Mouse (Mus musculus) limb, embryonic 11.5 days (tissue): ENCODE measurements around the gene Wwox. TPM values are rescaled to one million over a fixed set of nuclear protein-coding genes. Genes with fewer than 3 reads are reported as not detected.

Source experiments
- ATAC-seq: fragments of 200-750 bp; cut with Nextera tagmentation; 2 replicates; pipeline ENCODE4 v1.8.0; 2017; ENCODE audit warnings: low read depth; ENCODE audit not compliant: insufficient number of reproducible peaks, low FRiP score, low TSS enrichment
- DNase-seq: peaks from one replicate; pipeline ENCODE4 v3.0.0-alpha.2; 2015; ENCODE audit warnings: low spot score
- H3K27ac ChIP-seq: fragments of 300-500 bp; sonication (generic); replicated peaks from 2 replicates; pipeline ENCODE4 v1.5.1; 2014; ENCODE audit warnings: low read depth, mild to moderate bottlenecking, low read length
- H3K27me3 ChIP-seq: fragments of 300-500 bp; sonication (generic); 2 replicates; pipeline ENCODE4 v1.6.1; 2014; ENCODE audit warnings: mild to moderate bottlenecking, low read length, mixed read lengths; ENCODE audit not compliant: control insufficient read depth, insufficient read depth
- H3K36me3 ChIP-seq: fragments of 300-500 bp; sonication (generic); 2 replicates; pipeline ENCODE4 v1.6.1; 2014; ENCODE audit warnings: mild to moderate bottlenecking, low read length, moderate library complexity, mixed read lengths; ENCODE audit not compliant: control insufficient read depth, insufficient read depth
- H3K4me1 ChIP-seq: fragments of 300-500 bp; sonication (generic); 2 replicates; pipeline ENCODE4 v1.6.1; 2014; ENCODE audit warnings: low read length, mixed read lengths; ENCODE audit not compliant: control insufficient read depth, insufficient read depth
- H3K4me2 ChIP-seq: fragments of 300-500 bp; sonication (generic); 2 replicates; pipeline ENCODE4 v1.6.1; 2014; ENCODE audit warnings: low read depth, mild to moderate bottlenecking, moderate library complexity; ENCODE audit not compliant: severe bottlenecking
- H3K4me3 ChIP-seq: fragments of 300-500 bp; sonication (generic); 2 replicates; pipeline ENCODE4 v1.5.1; 2014; ENCODE audit warnings: low read depth, low read length
- H3K9ac ChIP-seq: fragments of 300-500 bp; sonication (generic); 2 replicates; pipeline ENCODE4 v1.6.1; 2014; ENCODE audit warnings: mild to moderate bottlenecking, low read length
- H3K9me3 ChIP-seq: fragments of 300-500 bp; sonication (generic); 2 replicates; pipeline ENCODE4 v1.6.1; 2016; ENCODE audit warnings: low read length; ENCODE audit not compliant: control insufficient read depth
- WGBS: fragments of 180-500 bp; shearing (Covaris S2); extraction: QIAGEN DNeasy Blood & Tissue Kit; methylation state at CpG from one replicate; pipeline ENCODE4 v1.1.7; 2014; 5-methylcytosine and 5-hydroxymethylcytosine counted together
- polyA plus RNA-seq: library from polyadenylated mRNA; unstranded; fragments of >200 nt; fragmentation: Nextera tagmentation; extraction: Ambion mirVana; gene quantifications from 2 replicates; pipeline ENCODE4 v1.2.1, GENCODE M21; 2014

Wwox gene
- polyA plus RNA-seq, 1 experiment from 2014 or later = 7.3 TPM

GRCm38 (mm10) chr8:114527648-114528221 lies 88.3 kb downstream of the Wwox start:
- Histone ChIP-seq H3K4me2 (no peak overlapping the region), H3K4me1 (0 out of 2 replicates have a peak, but pooled peaks cover 2% of the 10 kb centered on the region), H3K9me3 (no peaks in the 10 kb centered on the region), H3K4me3 (no peak overlapping the region), H3K36me3 (no peaks in the 10 kb centered on the region), H3K27ac (no peak overlapping the region), H3K27me3 (no peaks in the 10 kb centered on the region), H3K9ac (no peak overlapping the region)
- WGBS = 58% methylated on average over 12 of the region's 12 CpGs
- ATAC-seq = no peak
- no peak for DNase-seq

GRCm38 (mm10) chr8:114529581-114529980 lies 90.1 kb downstream of the Wwox start:
- no peak overlapping the region for H3K4me2 ChIP-seq
- no peaks in the 10 kb centered on the region for H3K9me3 ChIP-seq
- H3K36me3 ChIP-seq = no peaks in the 10 kb centered on the region
- H3K4me1 ChIP-seq = 0 out of 2 replicates have a peak, but pooled peaks cover 2% of the 10 kb centered on the region
- H3K27me3 ChIP-seq = no peaks in the 10 kb centered on the region
- H3K9ac ChIP-seq = no peak overlapping the region
- no peak overlapping the region for H3K27ac ChIP-seq
- no peak for ATAC-seq
- no peak overlapping the region for H3K4me3 ChIP-seq
- 68% methylated on average over 10 of the region's 10 CpGs for WGBS
- no peak for DNase-seq

GRCm38 (mm10) chr8:114536201-114536600 lies 96.7 kb downstream of the Wwox start:
- Histone ChIP-seq H3K4me1 (peaks cover 6% of the 10 kb centered on the region; the same call in 1 of the 2 replicates), H3K4me2 (no peak overlapping the region), H3K27ac (no peak overlapping the region), H3K9ac (no peak overlapping the region), H3K4me3 (no peak overlapping the region), H3K27me3 (no peaks in the 10 kb centered on the region), H3K36me3 (no peaks in the 10 kb centered on the region), H3K9me3 (no peaks in the 10 kb centered on the region)
- WGBS = 50% methylated on average over 6 of the region's 6 CpGs
- DNase-seq (no peak), ATAC-seq (no peak)

- Histone ChIP-seq H3K27ac (no peak overlapping the region), H3K4me1 (peaks cover 3% of the 10 kb centered on the region; the same call in 1 of the 2 replicates), H3K4me3 (no peak overlapping the region), H3K9ac (no peak overlapping the region), H3K9me3 (no peaks in the 10 kb centered on the region), H3K27me3 (no peaks in the 10 kb centered on the region), H3K36me3 (no peaks in the 10 kb centered on the region), H3K4me2 (no peak overlapping the region)
- no peak for ATAC-seq
- WGBS = 9% methylated on average over 3 of the region's 3 CpGs
- peak; percentile 49 for DNase-seq
Observed at GRCm38 (mm10) chr8:114541132-114541531, 101.7 kb downstream of the Wwox start.

- ATAC-seq (no peak), DNase-seq (no peak)
- Histone ChIP-seq H3K9ac (no peak overlapping the region), H3K27me3 (no peaks in the 10 kb centered on the region), H3K9me3 (no peaks in the 10 kb centered on the region), H3K36me3 (no peaks in the 10 kb centered on the region), H3K4me2 (no peak overlapping the region), H3K4me3 (no peak overlapping the region), H3K4me1 (peaks cover 4% of the 10 kb centered on the region; the same call in 1 of the 2 replicates), H3K27ac (no peak overlapping the region)
- 80% methylated on average over 8 of the region's 8 CpGs for WGBS
Observed at GRCm38 (mm10) chr8:114548360-114548759, 108.9 kb downstream of the Wwox start.

GRCm38 (mm10) chr8:114548837-114549236 lies 109.4 kb downstream of the Wwox start:
- no peak overlapping the region for H3K4me3 ChIP-seq
- 87% methylated on average over 6 of the region's 6 CpGs for WGBS
- no peaks in the 10 kb centered on the region for H3K36me3 ChIP-seq
- DNase-seq = no peak
- no peak for ATAC-seq
- H3K4me1 ChIP-seq = peaks cover 4% of the 10 kb centered on the region; the same call in 1 of the 2 replicates
- H3K4me2 ChIP-seq = no peak overlapping the region
- H3K27ac ChIP-seq = no peak overlapping the region
- no peaks in the 10 kb centered on the region for H3K27me3 ChIP-seq
- no peaks in the 10 kb centered on the region for H3K9me3 ChIP-seq
- H3K9ac ChIP-seq = no peak overlapping the region

- DNase-seq (peak; percentile 47), ATAC-seq (no peak)
- WGBS = 69% methylated on average over 7 of the region's 7 CpGs
- no peak overlapping the region for H3K27ac ChIP-seq
- H3K9ac ChIP-seq = no peak overlapping the region
- no peaks in the 10 kb centered on the region for H3K27me3 ChIP-seq
- no peak overlapping the region for H3K4me2 ChIP-seq
- H3K9me3 ChIP-seq = no peaks in the 10 kb centered on the region
- H3K36me3 ChIP-seq = no peaks in the 10 kb centered on the region
- H3K4me1 ChIP-seq = peaks cover 4% of the 10 kb centered on the region; the same call in 1 of the 2 replicates
- H3K4me3 ChIP-seq = no peak overlapping the region
Observed at GRCm38 (mm10) chr8:114550029-114550428, 110.6 kb downstream of the Wwox start.

- 68% methylated on average over 3 of the region's 3 CpGs for WGBS
- no peak for ATAC-seq
- Histone ChIP-seq H3K4me3 (no peak overlapping the region), H3K9ac (no peak overlapping the region), H3K9me3 (no peaks in the 10 kb centered on the region), H3K27me3 (no peaks in the 10 kb centered on the region; the same call in 1 of the 2 replicates), H3K36me3 (no peaks in the 10 kb centered on the region), H3K4me1 (peaks cover 4% of the 10 kb centered on the region; the same call in 1 of the 2 replicates), H3K4me2 (no peak overlapping the region), H3K27ac (no peak overlapping the region)
- no peak for DNase-seq
Observed at GRCm38 (mm10) chr8:114552606-114553005, 113.2 kb downstream of the Wwox start.

GRCm38 (mm10) chr8:114554966-114555365 lies 115.5 kb downstream of the Wwox start:
- ATAC-seq = no peak
- Histone ChIP-seq H3K4me3 (no peak overlapping the region), H3K27ac (no peak overlapping the region), H3K4me1 (peaks cover 4% of the 10 kb centered on the region; the same call in 1 of the 2 replicates), H3K9me3 (no peaks in the 10 kb centered on the region), H3K4me2 (no peak overlapping the region), H3K27me3 (no peaks in the 10 kb centered on the region; the same call in 1 of the 2 replicates), H3K36me3 (no peaks in the 10 kb centered on the region), H3K9ac (no peak overlapping the region)
- WGBS = 31% methylated on average over 15 of the region's 15 CpGs
- DNase-seq = no peak
